ENCODE assay signal across 8 mouse cellular contexts in the genomic region with DNA sequence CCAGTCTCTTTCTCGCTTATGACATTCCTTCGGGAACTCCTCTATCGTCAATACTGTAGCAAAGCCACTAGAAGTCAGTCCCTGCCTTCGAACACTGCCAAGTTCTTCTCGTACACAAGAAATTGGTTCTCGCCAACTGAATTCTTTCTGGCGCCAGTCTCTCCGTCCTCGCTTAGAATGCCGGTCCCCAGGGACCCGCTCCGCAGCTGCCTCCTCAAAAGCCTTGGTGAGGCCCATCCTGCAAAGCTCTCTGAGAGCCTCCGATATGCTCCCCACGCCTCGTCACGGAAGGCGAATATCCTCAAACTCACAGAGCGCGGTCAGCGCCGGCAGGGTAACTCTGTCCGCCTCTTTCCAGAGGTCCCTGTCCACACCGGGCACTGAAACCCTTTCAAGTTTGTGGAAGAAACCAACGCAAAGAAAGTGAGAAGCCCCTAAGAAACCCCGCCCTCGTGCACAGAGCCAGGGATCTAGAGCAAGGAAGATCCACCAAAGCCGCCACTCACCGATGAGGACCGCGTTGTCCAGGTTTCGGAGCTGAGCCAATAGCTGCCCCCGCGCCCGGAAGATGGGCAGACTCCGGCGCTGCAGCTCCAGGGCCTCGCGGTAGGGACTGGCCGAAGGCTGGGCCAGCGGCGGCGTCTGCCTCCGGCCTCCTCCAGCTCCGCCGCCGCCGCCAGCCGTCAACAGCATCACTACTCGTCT. TPM values are rescaled to one million over a fixed set of nuclear protein-coding genes. Genes with fewer than 3 reads are reported as not detected.
DNase-seq lines count a peak whose midpoint lies in the region; ATAC-seq and TF ChIP-seq lines count a peak whose summit lies in the region.

No protein-coding gene starts in this region.

- H3K27ac ChIP-seq in heart, embryonic 14.5 days (replicated peaks in 1 of 2; ENCODE audit: control insufficient read depth in 1 of 2, insufficient read depth in 1 of 2, low read depth in 2 of 2, low read length in 2 of 2) = peak overlapping the region; percentile 44 to 84
- H3K27ac ChIP-seq in ES-E14 (ENCODE audit: insufficient read depth, low read depth, low read length, poor library complexity, severe bottlenecking) = no peak overlapping the region
- peak overlapping the region; percentile 78 for H3K27ac ChIP-seq in embryonic facial prominence, embryonic 12.5 days
- H3K27ac ChIP-seq in hindbrain, postnatal 0 days = peak overlapping the region; percentile 81

- intact Hi-C loops in heart, postnatal 25 days (cut with DNase I) = loop anchor here (1.0 to 2.0 kb wide), 2 partner anchors 15 to 20 kb away; a partner anchor contains a TSS

- H3K4me3 ChIP-seq in heart, embryonic 14.5 days (ENCODE audit: control insufficient read depth in 1 of 2, insufficient read depth in 1 of 2, low read depth in 1 of 2, low read length in 2 of 2) = peak overlapping the region; percentile 67 to 86
- peak overlapping the region; percentile 86 to 92 for H3K4me3 ChIP-seq in ES-E14 (ENCODE audit: insufficient read depth in 1 of 2, low read depth in 1 of 2, low read length in 2 of 2, poor library complexity in 1 of 2, severe bottlenecking in 1 of 2)
- H3K4me3 ChIP-seq in embryonic facial prominence, embryonic 12.5 days = peak overlapping the region; percentile 86
- peak overlapping the region; percentile 98 for H3K4me3 ChIP-seq in hindbrain, postnatal 0 days (ENCODE audit: low read length)

- in situ Hi-C loops in ES-E14 (cut with MboI; ENCODE audit: low sequenced_read_pairs in 2 of 2, unreplicated experiment in 2 of 2) = no loop called here

- H3K9me3 ChIP-seq in heart, embryonic 14.5 days (ENCODE audit: control insufficient read depth, low read length) = no peaks in the 10 kb centered on the region
- H3K9me3 ChIP-seq in ES-E14 (ENCODE audit: control insufficient read depth, insufficient read depth, low read depth, low read length) = no peaks in the 10 kb centered on the region
- no peaks in the 10 kb centered on the region for H3K9me3 ChIP-seq in embryonic facial prominence, embryonic 12.5 days
- no peaks in the 10 kb centered on the region for H3K9me3 ChIP-seq in hindbrain, postnatal 0 days (ENCODE audit: low read length)

- H3K4me2 ChIP-seq in heart, embryonic 14.5 days (ENCODE audit: low read length) = peak overlapping the region; percentile 83
- peak overlapping the region; percentile 83 for H3K4me2 ChIP-seq in embryonic facial prominence, embryonic 12.5 days (replicated peaks)
- H3K4me2 ChIP-seq in hindbrain, postnatal 0 days (ENCODE audit: low read depth, low read length) = peak overlapping the region; percentile 95

- peak; percentile 80 for ATAC-seq in heart, embryonic 14.5 days (ENCODE audit: insufficient number of reproducible peaks, insufficient read depth, low FRiP score, low read depth)
- ATAC-seq in embryonic facial prominence, embryonic 12.5 days (ENCODE audit: insufficient number of reproducible peaks, insufficient read depth, low FRiP score, low TSS enrichment) = peak; percentile 68
- ATAC-seq in hindbrain, postnatal 0 days = peak; percentile 84
- peak; percentile 40 for ATAC-seq in megakaryocyte progenitor cell, adult 5-6 weeks (replicated peaks; ENCODE audit: poor library complexity)

- no peak for TF ChIP-seq CTCF in hindbrain, postnatal 0 days (IDR thresholded peaks at IDR 0.05; ENCODE audit: low read depth)

- H3K9ac ChIP-seq in heart, embryonic 14.5 days (ENCODE audit: low read length) = peak overlapping the region; percentile 79
- H3K9ac ChIP-seq in ES-E14 (ENCODE audit: insufficient read depth, low read depth, low read length, poor library complexity, severe bottlenecking) = peak overlapping the region; percentile 86
- H3K9ac ChIP-seq in embryonic facial prominence, embryonic 12.5 days = peak overlapping the region; percentile 70
- H3K9ac ChIP-seq in hindbrain, postnatal 0 days (replicated peaks; ENCODE audit: low read length) = peak overlapping the region; percentile 76

- no peaks in the 10 kb centered on the region for H3K27me3 ChIP-seq in heart, embryonic 14.5 days (ENCODE audit: control insufficient read depth, insufficient read depth, low read length)
- H3K27me3 ChIP-seq in embryonic facial prominence, embryonic 12.5 days = no peaks in the 10 kb centered on the region
- H3K27me3 ChIP-seq in hindbrain, postnatal 0 days (ENCODE audit: insufficient read depth, low read length) = no peaks in the 10 kb centered on the region

- peaks cover 3 to 17% of the 10 kb centered on the region in 2 experiments; a peak in 3 of 4 replicates for H3K4me1 ChIP-seq in heart, embryonic 14.5 days (ENCODE audit: control insufficient read depth in 2 of 2, insufficient read depth in 2 of 2, low read length in 2 of 2)
- no peaks in the 10 kb centered on the region; a peak in 1 of 4 replicates for H3K4me1 ChIP-seq in ES-E14 (ENCODE audit: control insufficient read depth in 2 of 2, insufficient read depth in 2 of 2, low read length in 2 of 2, poor library complexity in 1 of 2)
- H3K4me1 ChIP-seq in embryonic facial prominence, embryonic 12.5 days = peaks cover 11% of the 10 kb centered on the region
- no peaks in the 10 kb centered on the region for H3K4me1 ChIP-seq in hindbrain, postnatal 0 days (ENCODE audit: insufficient read depth, low read length)

- WGBS in heart, embryonic 14.5 days = under 1% methylated on average over 49 of the region's 49 CpGs
- under 1% methylated on average over 49 of the region's 49 CpGs for WGBS in embryonic facial prominence, embryonic 12.5 days
- WGBS in hindbrain, postnatal 0 days = under 1% methylated on average over 49 of the region's 49 CpGs

- DNase-seq in heart, postnatal 25 days (ENCODE audit: low spot score) = no peak
- no peak for DNase-seq in ES-E14 (ENCODE audit: low read depth, low spot score)
- DNase-seq in hindbrain, postnatal 0 days (ENCODE audit: low spot score) = peak; percentile 60
- DNase-seq in layer of hippocampus, adult 9-11 months = no peak
- no peak for DNase-seq in layer of hippocampus, postnatal 36 days

- peaks cover 41% of the 10 kb centered on the region for H3K36me3 ChIP-seq in heart, embryonic 14.5 days (ENCODE audit: control insufficient read depth, insufficient read depth, low read length)
- peaks cover 11% of the 10 kb centered on the region for H3K36me3 ChIP-seq in ES-E14 (ENCODE audit: control insufficient read depth, insufficient read depth, low read length, poor library complexity, severe bottlenecking)
- peaks cover 19% of the 10 kb centered on the region for H3K36me3 ChIP-seq in embryonic facial prominence, embryonic 12.5 days
- H3K36me3 ChIP-seq in hindbrain, postnatal 0 days (ENCODE audit: insufficient read depth, low read length) = peaks cover 20% of the 10 kb centered on the region; the same call in 1 of the 2 replicates

RNA-seq across cellular contexts. Expression of a gene that starts 0.5 kb away (rescaled TPM):
- 13.3 and 13.6 TPM in 2 replicates for polyA plus RNA-seq in heart, embryonic 14.5 days (2014; fragmentation: Nextera tagmentation; extraction: Ambion mirVana)
- total RNA-seq in heart, postnatal 25 days (2021) = 1 to 10 TPM; 8.1 to 9.3 TPM
- total RNA-seq in ES-E14 (2012; rRNA removed) = 29.9 and 32.7 TPM in 2 replicates
- 27.2 TPM in 2 replicates for polyA plus RNA-seq in embryonic facial prominence, embryonic 12.5 days (2016; fragmentation: Nextera tagmentation; extraction: Ambion mirVana)
- total RNA-seq in hindbrain, postnatal 0 days (2014; rRNA removed) = 22.9 and 24.3 TPM in 2 replicates
- 8.3 and 10.0 TPM in 2 replicates for polyA plus RNA-seq in hindbrain, postnatal 0 days (2015; fragmentation: Nextera tagmentation; extraction: Ambion mirVana)
- total RNA-seq in megakaryocyte progenitor cell, adult 5-6 weeks (2015) = 19.3 and 23.5 TPM in 2 replicates
- 28.4 and 41.3 TPM in 2 replicates for total RNA-seq in megakaryocyte progenitor cell, adult 5-6 weeks (2017)
- total RNA-seq in layer of hippocampus, postnatal 36 days (2021) = 10 to 100 TPM; 59.0 to 70.6 TPM

RNA-seq across cellular contexts. Expression of a gene that starts 15.6 kb away (rescaled TPM):
- 17.2 and 18.2 TPM in 2 replicates for polyA plus RNA-seq in heart, embryonic 14.5 days (2014; fragmentation: Nextera tagmentation; extraction: Ambion mirVana)
- 1 to 10 TPM; 6.2 to 7.1 TPM for total RNA-seq in heart, postnatal 25 days (2021)
- 17.5 and 27.0 TPM in 2 replicates for total RNA-seq in ES-E14 (2012; rRNA removed)
- polyA plus RNA-seq in embryonic facial prominence, embryonic 12.5 days (2016; fragmentation: Nextera tagmentation; extraction: Ambion mirVana) = 57.5 and 58.0 TPM in 2 replicates
- total RNA-seq in hindbrain, postnatal 0 days (2014; rRNA removed) = 6.1 and 12.5 TPM in 2 replicates
- 14.1 and 16.2 TPM in 2 replicates for polyA plus RNA-seq in hindbrain, postnatal 0 days (2015; fragmentation: Nextera tagmentation; extraction: Ambion mirVana)
- total RNA-seq in megakaryocyte progenitor cell, adult 5-6 weeks (2015) = 26.4 and 30.6 TPM in 2 replicates
- total RNA-seq in megakaryocyte progenitor cell, adult 5-6 weeks (2017) = 32.4 and 40.0 TPM in 2 replicates
- total RNA-seq in layer of hippocampus, postnatal 36 days (2021) = 10 to 100 TPM; 16.6 to 18.1 TPM

RNA-seq across cellular contexts. Expression of a gene that starts 15.9 kb away (rescaled TPM):
- polyA plus RNA-seq in heart, embryonic 14.5 days (2014; fragmentation: Nextera tagmentation; extraction: Ambion mirVana) = 26.7 and 33.0 TPM in 2 replicates
- 10 to 100 TPM; 34.8 to 35.6 TPM for total RNA-seq in heart, postnatal 25 days (2021)
- total RNA-seq in ES-E14 (2012; rRNA removed) = 44.2 and 45.1 TPM in 2 replicates
- polyA plus RNA-seq in embryonic facial prominence, embryonic 12.5 days (2016; fragmentation: Nextera tagmentation; extraction: Ambion mirVana) = 42.1 and 44.0 TPM in 2 replicates
- total RNA-seq in hindbrain, postnatal 0 days (2014; rRNA removed) = 25.7 and 31.5 TPM in 2 replicates
- polyA plus RNA-seq in hindbrain, postnatal 0 days (2015; fragmentation: Nextera tagmentation; extraction: Ambion mirVana) = 25.3 and 28.2 TPM in 2 replicates
- 30.7 and 33.0 TPM in 2 replicates for total RNA-seq in megakaryocyte progenitor cell, adult 5-6 weeks (2015)
- 41.4 and 43.5 TPM in 2 replicates for total RNA-seq in megakaryocyte progenitor cell, adult 5-6 weeks (2017)
- total RNA-seq in layer of hippocampus, postnatal 36 days (2021) = 10 to 100 TPM; 29.9 to 30.9 TPM

RNA-seq across cellular contexts. Expression of a gene that starts 20.9 kb away (rescaled TPM):
- 244 and 246 TPM in 2 replicates for polyA plus RNA-seq in heart, embryonic 14.5 days (2014; fragmentation: Nextera tagmentation; extraction: Ambion mirVana)
- total RNA-seq in heart, postnatal 25 days (2021) = 100 to 1,000 TPM; 218 to 234 TPM
- total RNA-seq in ES-E14 (2012; rRNA removed) = 97.4 and 139 TPM in 2 replicates
- polyA plus RNA-seq in embryonic facial prominence, embryonic 12.5 days (2016; fragmentation: Nextera tagmentation; extraction: Ambion mirVana) = 254 and 255 TPM in 2 replicates
- 14.9 and 22.0 TPM in 2 replicates for total RNA-seq in hindbrain, postnatal 0 days (2014; rRNA removed)
- polyA plus RNA-seq in hindbrain, postnatal 0 days (2015; fragmentation: Nextera tagmentation; extraction: Ambion mirVana) = 201 TPM in 2 replicates
- total RNA-seq in megakaryocyte progenitor cell, adult 5-6 weeks (2015) = 642 and 695 TPM in 2 replicates
- 113 and 117 TPM in 2 replicates for total RNA-seq in megakaryocyte progenitor cell, adult 5-6 weeks (2017)
- total RNA-seq in layer of hippocampus, postnatal 36 days (2021) = 100 to 1,000 TPM in 1 of 2 experiments, 10 to 100 TPM in 1; 99.2 to 101 TPM

RNA-seq across cellular contexts. Expression of a gene that starts 29.6 kb away (rescaled TPM):
- 6.6 and 16.4 TPM in 2 replicates for polyA plus RNA-seq in heart, embryonic 14.5 days (2014; fragmentation: Nextera tagmentation; extraction: Ambion mirVana)
- total RNA-seq in heart, postnatal 25 days (2021) = under 1 TPM; 0.49 to 0.75 TPM
- 2.3 and 4.2 TPM in 2 replicates for total RNA-seq in ES-E14 (2012; rRNA removed)
- polyA plus RNA-seq in embryonic facial prominence, embryonic 12.5 days (2016; fragmentation: Nextera tagmentation; extraction: Ambion mirVana) = 270 and 273 TPM in 2 replicates
- total RNA-seq in hindbrain, postnatal 0 days (2014; rRNA removed) = 696 and 765 TPM in 2 replicates
- polyA plus RNA-seq in hindbrain, postnatal 0 days (2015; fragmentation: Nextera tagmentation; extraction: Ambion mirVana) = 673 and 681 TPM in 2 replicates
- total RNA-seq in megakaryocyte progenitor cell, adult 5-6 weeks (2015) = not detected in 2 replicates
- not detected in 2 replicates for total RNA-seq in megakaryocyte progenitor cell, adult 5-6 weeks (2017)
- 100 to 1,000 TPM; 196 to 210 TPM for total RNA-seq in layer of hippocampus, postnatal 36 days (2021)
